Mouse (Mus musculus): ENCODE data around the gene Phospho2.

GRCm38 (mm10) chr2:69818350-69819085 is 29.1 kb downstream of the Phospho2 start:
- TF ChIP-seq ZNF384 (IDR thresholded peaks at IDR 0.05; ENCODE audit: low read depth, low read length): no peak
- TF ChIP-seq CHD2 (IDR thresholded peaks at IDR 0.05; ENCODE audit: low read depth, low read length): no peak
- no peak for TF ChIP-seq ZC3H11A (IDR thresholded peaks at IDR 0.05; ENCODE audit: borderline replicate concordance, low read depth, low read length)
